Mouse (Mus musculus): ENCODE measurements at regions not wholly inside any gene's neighbourhood (a gene's known extent, or its start where the extent isn't known, plus 50 kb on each side); places are given as distances from the start of the nearest gene placed in this dataset.
A peak's percentile ranks its signal among the peaks of the same experiment; 100 is the strongest.

- DNase-seq (ENCODE audit: low spot score): no peak
Observed at GRCm38 (mm10) chr3:80256383-80256782, 372.1 kb downstream of the Fam198b start.

- DNase-seq (ENCODE audit: low spot score): no peak
Observed at GRCm38 (mm10) chr3:80263095-80263494, 378.8 kb downstream of the Fam198b start.

GRCm38 (mm10) chr3:80284656-80285055 lies 400.3 kb downstream of the Fam198b start:
- DNase-seq (ENCODE audit: low spot score): no peak

GRCm38 (mm10) chr3:80285246-80285645 lies 400.9 kb downstream of the Fam198b start:
- no peak for DNase-seq (ENCODE audit: low spot score)

GRCm38 (mm10) chr3:80293485-80293884 lies 409.2 kb downstream of the Fam198b start:
- no peak for DNase-seq (ENCODE audit: low spot score)

- DNase-seq (ENCODE audit: low spot score): no peak
Observed at GRCm38 (mm10) chr3:80307632-80308031, 423.3 kb downstream of the Fam198b start.

GRCm38 (mm10) chr3:80309931-80310330 lies 425.6 kb downstream of the Fam198b start:
- no peak for DNase-seq (ENCODE audit: low spot score)

GRCm38 (mm10) chr3:80311689-80312088 lies 427.4 kb downstream of the Fam198b start:
- no peak for DNase-seq (ENCODE audit: low spot score)

GRCm38 (mm10) chr3:80322291-80322690 lies 438.0 kb downstream of the Fam198b start:
- no peak for DNase-seq (ENCODE audit: low spot score)

GRCm38 (mm10) chr3:80324726-80325125 lies 440.4 kb downstream of the Fam198b start:
- no peak for DNase-seq (ENCODE audit: low spot score)

GRCm38 (mm10) chr3:80331776-80332175 lies 447.4 kb downstream of the Fam198b start:
- no peak for DNase-seq (ENCODE audit: low spot score)

GRCm38 (mm10) chr3:80334446-80334893 lies 450.1 kb downstream of the Fam198b start:
- peak; percentile 54 for DNase-seq (ENCODE audit: low spot score)

- no peak for DNase-seq (ENCODE audit: low spot score)
Observed at GRCm38 (mm10) chr3:80336123-80336674, 451.9 kb downstream of the Fam198b start.

- no peak for DNase-seq (ENCODE audit: low spot score)
Observed at GRCm38 (mm10) chr3:80367972-80368371, 434.7 kb downstream of the Gria2 start.

- no peak for DNase-seq (ENCODE audit: low spot score)
Observed at GRCm38 (mm10) chr3:80369214-80369941, 433.3 kb downstream of the Gria2 start.

GRCm38 (mm10) chr3:80372436-80372835 lies 430.2 kb downstream of the Gria2 start:
- DNase-seq (ENCODE audit: low spot score): no peak

GRCm38 (mm10) chr3:80385986-80386385 lies 416.6 kb downstream of the Gria2 start:
- no peak for DNase-seq (ENCODE audit: low spot score)

GRCm38 (mm10) chr3:80396240-80396639 lies 406.4 kb downstream of the Gria2 start:
- DNase-seq (ENCODE audit: low spot score): no peak

GRCm38 (mm10) chr3:80420453-80420852 lies 382.2 kb downstream of the Gria2 start:
- no peak for DNase-seq (ENCODE audit: low spot score)

- peak; percentile 7 for DNase-seq (ENCODE audit: low spot score)
Observed at GRCm38 (mm10) chr3:80421461-80421860, 381.2 kb downstream of the Gria2 start.

- peak; percentile 51 for DNase-seq (ENCODE audit: low spot score)
Observed at GRCm38 (mm10) chr3:80422106-80422505, 380.5 kb downstream of the Gria2 start.

- no peak for DNase-seq (ENCODE audit: low spot score)
Observed at GRCm38 (mm10) chr3:80422646-80423045, 380.0 kb downstream of the Gria2 start.
